Mouse (Mus musculus) myocyte (in vitro differentiated cells): Measurements from ENCODE around the gene Bmpr1b. TPM values are rescaled to one million over a fixed set of nuclear protein-coding genes. Genes with fewer than 3 reads are reported as not detected.

Experiments used
- H3K27me3 ChIP-seq: one replicate; pipeline ENCODE4 v1.6.1; 2011; ENCODE audit not compliant: control insufficient read depth, insufficient read depth, insufficient read length
- H3K36me3 ChIP-seq: one replicate; pipeline ENCODE4 v1.6.1; 2011; ENCODE audit not compliant: control insufficient read depth, insufficient read depth
- H3K4me2 ChIP-seq: one replicate; pipeline ENCODE4 v1.6.1; 2011; ENCODE audit warnings: low read depth, control low read depth
- H3K4me3 ChIP-seq: one replicate; pipeline ENCODE4 v1.5.1; 2011; ENCODE audit warnings: mild to moderate bottlenecking, control low read depth, moderate library complexity
- H3K79me2 ChIP-seq: one replicate; pipeline ENCODE4 v1.6.1; 2011; ENCODE audit not compliant: control insufficient read depth, insufficient read depth
- H3ac ChIP-seq: one replicate; pipeline ENCODE4 v1.6.1; 2011; ENCODE audit not compliant: control insufficient read depth, insufficient read length
- CEBPB ChIP-seq: IDR thresholded peaks from 2 replicates; pipeline ENCODE4 v1.6.1; 2011; ENCODE audit warnings: mild to moderate bottlenecking, moderate library complexity; ENCODE audit not compliant: poor library complexity, insufficient read depth, severe bottlenecking
- E2F4 ChIP-seq: IDR thresholded peaks from one replicate; pipeline ENCODE4 v1.6.1; 2011; ENCODE audit warnings: mild to moderate bottlenecking, control low read depth, moderate library complexity; ENCODE audit not compliant: insufficient read depth
- MAX ChIP-seq: IDR thresholded peaks from one replicate; pipeline ENCODE4 v1.6.1; 2011; ENCODE audit warnings: low read depth, mild to moderate bottlenecking, control low read depth
- MYOD1 ChIP-seq, 3 experiments: IDR thresholded peaks; one replicate each; pipeline ENCODE4 v1.6.1; 2011; ENCODE audit warnings: control low read depth in 2 of 3, low read depth in 2 of 3, mild to moderate bottlenecking in 2 of 3, moderate library complexity in 1 of 3; ENCODE audit not compliant: insufficient read length in 2 of 3, control insufficient read depth in 1 of 3
- MYOG ChIP-seq, 3 experiments: IDR thresholded peaks; one replicate each; pipeline ENCODE4 v1.6.1; 2011; ENCODE audit warnings: control low read depth in 2 of 3, low read depth in 2 of 3, mild to moderate bottlenecking in 2 of 3; ENCODE audit not compliant: insufficient read length in 2 of 3, control insufficient read depth in 1 of 3, insufficient read depth in 1 of 3
- POLR2A ChIP-seq: IDR thresholded peaks from one replicate; pipeline ENCODE4 v1.6.1; 2011; ENCODE audit warnings: low read depth, mild to moderate bottlenecking, control low read depth, moderate library complexity; ENCODE audit not compliant: insufficient read length
- POLR2AphosphoS2 ChIP-seq: IDR thresholded peaks from one replicate; pipeline ENCODE4 v1.6.1; 2011; ENCODE audit warnings: low read depth, control low read depth; ENCODE audit not compliant: insufficient read length
- REST ChIP-seq: IDR thresholded peaks from one replicate; pipeline ENCODE4 v1.6.1; 2011; ENCODE audit warnings: mild to moderate bottlenecking, control low read depth, moderate library complexity; ENCODE audit not compliant: insufficient read depth, insufficient read length
- SRF ChIP-seq: IDR thresholded peaks from one replicate; pipeline ENCODE4 v1.6.1; 2011; ENCODE audit warnings: low read depth; ENCODE audit not compliant: control insufficient read depth, insufficient read length
- TCF12 ChIP-seq: IDR thresholded peaks from one replicate; pipeline ENCODE4 v1.6.1; 2011; ENCODE audit warnings: mild to moderate bottlenecking, control low read depth; ENCODE audit not compliant: poor library complexity, insufficient read depth, severe bottlenecking
- TCF3 ChIP-seq: IDR thresholded peaks from one replicate; pipeline ENCODE4 v1.6.1; 2011; ENCODE audit warnings: low read depth, control low read depth; ENCODE audit not compliant: insufficient read length
- USF1 ChIP-seq: IDR thresholded peaks from one replicate; pipeline ENCODE4 v1.6.1; 2011; ENCODE audit warnings: low read depth, mild to moderate bottlenecking, control low read depth, moderate library complexity
- polyA plus RNA-seq: library from polyadenylated mRNA; unstranded; fragments of >200 nt; fragmentation: generic; extraction: Trizol; gene quantifications from one replicate; pipeline ENCODE4 v1.2.1, GENCODE M21; 2012; ENCODE audit warnings: missing spikeins

Bmpr1b gene
- polyA plus RNA-seq, 1 experiment, result 0.34 TPM

GRCm38 (mm10) chr3:141921161-141921560, 248.1 kb downstream of the Bmpr1b start:
- no peaks in the 10 kb centered on the region for H3K79me2 ChIP-seq
- H3K4me2 ChIP-seq, result no peak overlapping the region
- no peaks in the 10 kb centered on the region for H3K36me3 ChIP-seq
- TF ChIP-seq SRF, result no peak
- TF ChIP-seq POLR2A, result no peak
- TF ChIP-seq TCF12, result no peak
- TF ChIP-seq REST, result no peak
- TF ChIP-seq TCF3, result no peak
- TF ChIP-seq MYOD1 (IDR thresholded peaks at IDR 0.05; ENCODE audit: control insufficient read depth in 1 of 3, insufficient read length in 2 of 3, low read depth in 2 of 3), result no peak
- no peak for TF ChIP-seq MAX
- no peak for TF ChIP-seq E2F4
- TF ChIP-seq POLR2AphosphoS2, result no peak
- no peak for TF ChIP-seq MYOG (IDR thresholded peaks at IDR 0.05; ENCODE audit: control insufficient read depth in 1 of 3, insufficient read depth in 1 of 3, insufficient read length in 2 of 3, low read depth in 2 of 3)
- no peak for TF ChIP-seq CEBPB
- TF ChIP-seq USF1, result no peak
- no peaks in the 10 kb centered on the region for H3K27me3 ChIP-seq
- no peak overlapping the region for H3ac ChIP-seq
- H3K4me3 ChIP-seq, result no peak overlapping the region

GRCm38 (mm10) chr3:141919661-141920060, 249.6 kb downstream of the Bmpr1b start:
- Histone ChIP-seq H3K79me2 (no peaks in the 10 kb centered on the region), H3K27me3 (no peaks in the 10 kb centered on the region), H3K36me3 (no peaks in the 10 kb centered on the region), H3K4me3 (no peak overlapping the region), H3K4me2 (no peak overlapping the region), H3ac (no peak overlapping the region)
- TF ChIP-seq MAX, result no peak

GRCm38 (mm10) chr3:141917166-141917565, 252.1 kb downstream of the Bmpr1b start:
- TF ChIP-seq REST, result no peak
- no peak for TF ChIP-seq SRF
- no peak for TF ChIP-seq MYOG (IDR thresholded peaks at IDR 0.05; ENCODE audit: control insufficient read depth in 1 of 3, insufficient read depth in 1 of 3, insufficient read length in 2 of 3, low read depth in 2 of 3)
- no peak for TF ChIP-seq MYOD1 (IDR thresholded peaks at IDR 0.05; ENCODE audit: control insufficient read depth in 1 of 3, insufficient read length in 2 of 3, low read depth in 2 of 3)
- no peak for TF ChIP-seq TCF12
- TF ChIP-seq USF1, result no peak
- no peak for TF ChIP-seq POLR2AphosphoS2
- Histone ChIP-seq H3K79me2 (no peaks in the 10 kb centered on the region), H3K4me2 (no peak overlapping the region)

GRCm38 (mm10) chr3:141915995-141916394, 253.2 kb downstream of the Bmpr1b start:
- Histone ChIP-seq H3K79me2 (no peaks in the 10 kb centered on the region), H3ac (no peak overlapping the region), H3K4me2 (no peak overlapping the region), H3K4me3 (no peak overlapping the region), H3K27me3 (no peaks in the 10 kb centered on the region), H3K36me3 (no peaks in the 10 kb centered on the region)
- TF ChIP-seq POLR2A (no peak), CEBPB (0 out of 2 replicates have a peak, but pooled peaks have one; percentile 4)

More at GRCm38 (mm10) chr3:141917166-141917565, 252.1 kb downstream of the Bmpr1b start:
- H3K27me3 ChIP-seq, result no peaks in the 10 kb centered on the region
- H3K4me3 ChIP-seq, result no peak overlapping the region
- H3K36me3 ChIP-seq, result no peaks in the 10 kb centered on the region
- no peak overlapping the region for H3ac ChIP-seq

GRCm38 (mm10) chr3:141914588-141914987, 254.6 kb downstream of the Bmpr1b start:
- H3K79me2 ChIP-seq, result no peaks in the 10 kb centered on the region
- H3K36me3 ChIP-seq, result no peaks in the 10 kb centered on the region
- H3K4me3 ChIP-seq, result no peak overlapping the region
- H3K27me3 ChIP-seq, result no peaks in the 10 kb centered on the region
- no peak for TF ChIP-seq MYOD1 (IDR thresholded peaks at IDR 0.05; ENCODE audit: control insufficient read depth in 1 of 3, insufficient read length in 2 of 3, low read depth in 2 of 3)
- TF ChIP-seq POLR2AphosphoS2, result no peak
- TF ChIP-seq TCF12, result no peak
- no peak for TF ChIP-seq MYOG (IDR thresholded peaks at IDR 0.05; ENCODE audit: control insufficient read depth in 1 of 3, insufficient read depth in 1 of 3, insufficient read length in 2 of 3, low read depth in 2 of 3)
- TF ChIP-seq TCF3, result no peak
- no peak for TF ChIP-seq E2F4
- TF ChIP-seq USF1, result no peak
- TF ChIP-seq POLR2A, result no peak
- no peak for TF ChIP-seq MAX
- TF ChIP-seq SRF, result no peak
- no peak for TF ChIP-seq REST
- TF ChIP-seq CEBPB, result no peak
- no peak overlapping the region for H3ac ChIP-seq
- no peak overlapping the region for H3K4me2 ChIP-seq
